Mouse (Mus musculus) lung, embryonic 15.5 days (tissue): Measurements from ENCODE around the gene Fkbp10. TPM values are rescaled to one million over a fixed set of nuclear protein-coding genes. Genes with fewer than 3 reads are reported as not detected.

ENCODE experiments used
- ATAC-seq: fragments of 200-750 bp; cut with Nextera tagmentation; 2 replicates; pipeline ENCODE4 v1.8.0; 2017; ENCODE audit warnings: moderate number of reproducible peaks, borderline replicate concordance; ENCODE audit not compliant: low FRiP score, low TSS enrichment; ENCODE audit errors: extremely low read depth
- H3K27ac ChIP-seq: fragments of 300-500 bp; sonication (generic); 2 replicates; pipeline ENCODE4 v1.5.1; 2015; ENCODE audit warnings: moderate library complexity, mild to moderate bottlenecking, inconsistent platforms
- H3K27me3 ChIP-seq: fragments of 300-500 bp; sonication (generic); 2 replicates; pipeline ENCODE4 v1.6.1; 2015; ENCODE audit warnings: inconsistent platforms
- H3K36me3 ChIP-seq: fragments of 300-500 bp; sonication (generic); 2 replicates; pipeline ENCODE4 v1.6.1; 2015; ENCODE audit warnings: inconsistent platforms
- H3K4me1 ChIP-seq: fragments of 300-500 bp; sonication (generic); 2 replicates; pipeline ENCODE4 v1.6.1; 2015; ENCODE audit warnings: inconsistent platforms
- H3K4me2 ChIP-seq: fragments of 300-500 bp; sonication (generic); 2 replicates; pipeline ENCODE4 v1.6.1; 2015; ENCODE audit warnings: inconsistent platforms, mild to moderate bottlenecking, moderate library complexity
- H3K4me3 ChIP-seq: fragments of 300-500 bp; sonication (generic); 2 replicates; pipeline ENCODE4 v1.5.1; 2015; ENCODE audit warnings: mild to moderate bottlenecking, inconsistent platforms
- H3K9ac ChIP-seq: fragments of 300-500 bp; sonication (generic); 2 replicates; pipeline ENCODE4 v1.6.1; 2015; ENCODE audit warnings: inconsistent platforms
- H3K9me3 ChIP-seq: fragments of 300-500 bp; sonication (generic); 2 replicates; pipeline ENCODE4 v1.6.1; 2016; ENCODE audit warnings: inconsistent platforms
- WGBS: fragments of 180-500 bp; shearing (Covaris S2); methylation state at CpG from one replicate; pipeline ENCODE4 v1.1.7; 2015; 5-methylcytosine and 5-hydroxymethylcytosine counted together
- polyA plus RNA-seq: library from polyadenylated mRNA; unstranded; fragments of >200 nt; fragmentation: Nextera tagmentation; extraction: Ambion mirVana; gene quantifications from 2 replicates; pipeline ENCODE4 v1.2.1, GENCODE M21; 2015

Gene Fkbp10
- polyA plus RNA-seq, 1 experiment from 2014 or later = 143 TPM

GRCm38 (mm10) chr11:100404456-100405074, 10.9 kb upstream of the Fkbp10 start:
- no peak for ATAC-seq
- WGBS = 87% methylated on average over 3 of the region's 3 CpGs
- H3K4me1 ChIP-seq = peaks cover 35% of the 10 kb centered on the region

DNA sequence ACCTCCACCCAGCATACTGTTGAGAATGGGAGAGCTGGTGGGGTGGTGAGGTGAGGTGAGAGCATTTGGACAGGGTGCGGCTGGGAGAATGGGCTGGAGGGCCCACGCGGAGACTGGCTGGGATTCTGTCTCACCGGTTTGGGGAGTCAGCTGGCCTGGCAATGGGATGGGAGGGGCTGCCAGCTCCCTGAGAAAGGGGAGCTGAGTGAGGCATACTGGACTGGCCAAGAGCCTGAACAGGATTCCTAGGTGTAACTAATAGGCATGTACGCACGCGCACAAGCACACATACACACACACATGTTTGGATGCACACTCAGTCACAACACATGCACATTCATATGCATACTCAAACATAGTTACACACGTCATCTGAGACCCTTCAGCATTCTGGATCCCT, 9.2 kb upstream of the Fkbp10 start:
- 72% methylated on average over 8 of the region's 8 CpGs for WGBS
- peaks cover 24% of the 10 kb centered on the region for H3K36me3 ChIP-seq
- H3K4me2 ChIP-seq = no peak overlapping the region
- no peak overlapping the region for H3K9ac ChIP-seq
- H3K27me3 ChIP-seq = no peaks in the 10 kb centered on the region
- no peak overlapping the region for H3K27ac ChIP-seq
- peaks cover 35% of the 10 kb centered on the region for H3K4me1 ChIP-seq
- H3K9me3 ChIP-seq = no peaks in the 10 kb centered on the region
- peak; percentile 13; the same call in 1 of the 2 replicates for ATAC-seq
- H3K4me3 ChIP-seq = no peak overlapping the region

More at GRCm38 (mm10) chr11:100404456-100405074, 10.9 kb upstream of the Fkbp10 start:
- H3K27me3 ChIP-seq = no peaks in the 10 kb centered on the region
- no peaks in the 10 kb centered on the region for H3K9me3 ChIP-seq
- no peak overlapping the region for H3K4me3 ChIP-seq
- peaks cover 11% of the 10 kb centered on the region for H3K36me3 ChIP-seq
- no peak overlapping the region for H3K9ac ChIP-seq
- H3K4me2 ChIP-seq = no peak overlapping the region
- peak overlapping the region; percentile 85; the same call in 1 of the 2 replicates for H3K27ac ChIP-seq

DNA sequence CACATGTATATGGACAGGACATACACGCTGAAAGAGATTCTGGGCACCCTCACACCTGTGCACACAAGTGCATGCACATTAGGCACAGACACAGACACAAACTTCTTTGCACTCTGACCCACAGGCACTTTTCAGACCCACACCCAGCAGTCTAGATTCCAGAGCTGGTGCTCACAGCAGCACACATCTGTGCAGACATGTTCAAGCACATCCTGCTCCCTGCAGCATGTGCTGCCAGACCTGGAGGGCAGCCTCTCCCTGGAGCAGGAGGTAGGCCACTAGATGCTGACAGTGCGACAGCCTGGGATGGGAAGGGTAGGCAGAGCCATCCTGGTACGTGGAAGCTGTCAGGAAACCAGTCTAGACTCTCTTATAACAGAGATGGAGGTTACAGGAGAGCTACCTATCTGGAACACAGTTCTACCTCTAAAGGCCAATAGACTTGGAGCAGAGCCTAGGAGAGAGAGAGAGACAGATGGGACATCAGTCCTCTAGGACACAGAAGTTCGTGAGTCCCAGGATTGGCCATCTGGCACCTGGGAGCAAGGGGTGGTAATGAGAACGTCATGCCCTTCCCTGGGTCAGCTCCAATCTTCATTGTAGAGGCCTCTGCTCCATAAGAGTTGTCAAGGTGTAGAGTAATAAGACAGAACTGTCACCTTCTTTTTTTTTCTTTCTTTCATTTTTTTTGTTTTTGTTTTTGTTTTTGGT, 8.3 kb upstream of the Fkbp10 start:
- Histone ChIP-seq H3K4me1 (peaks cover 38% of the 10 kb centered on the region), H3K4me3 (no peak overlapping the region), H3K27ac (no peak overlapping the region), H3K9me3 (no peaks in the 10 kb centered on the region), H3K9ac (no peak overlapping the region), H3K4me2 (no peak overlapping the region), H3K36me3 (peaks cover 24% of the 10 kb centered on the region), H3K27me3 (no peaks in the 10 kb centered on the region)
- ATAC-seq = no peak
- 87% methylated on average over 5 of the region's 5 CpGs for WGBS

DNA sequence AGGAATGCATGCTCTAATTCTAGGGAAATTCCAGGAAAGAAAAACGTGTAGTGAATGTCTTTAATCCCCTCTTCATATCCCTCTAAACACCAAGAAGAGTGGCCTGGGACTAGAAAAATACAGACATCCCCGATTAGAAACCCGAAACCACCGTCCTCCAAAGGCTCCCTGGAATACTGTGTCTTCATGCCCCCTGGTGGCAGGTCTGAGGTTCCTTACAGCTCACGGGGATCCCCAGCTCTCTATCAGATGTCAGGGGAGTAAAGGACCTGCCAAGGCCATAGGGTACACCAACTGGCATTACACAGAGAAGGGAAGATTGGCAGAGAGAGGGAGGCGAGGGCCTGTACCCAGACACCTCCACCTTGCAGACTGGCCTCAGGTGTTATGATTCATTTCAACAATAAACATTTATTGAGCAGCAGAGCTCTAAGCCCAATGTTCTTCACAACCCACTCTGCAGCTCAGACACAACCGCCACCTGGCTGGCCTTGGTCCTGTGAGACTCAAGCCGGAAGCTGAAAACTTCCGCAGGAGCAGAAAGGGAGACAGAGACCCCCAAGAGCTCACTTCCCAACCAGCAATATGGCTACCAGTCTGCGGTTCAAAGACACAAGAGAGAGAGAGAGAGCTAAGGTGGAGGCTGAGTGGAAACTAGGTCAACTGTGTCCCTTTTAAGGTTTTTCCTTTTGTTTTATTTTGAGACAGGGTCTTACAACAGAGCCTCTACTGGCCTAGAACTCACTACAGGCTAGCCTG, 7.2 kb upstream of the Fkbp10 start:
- Histone ChIP-seq H3K36me3 (peaks cover 24% of the 10 kb centered on the region), H3K9me3 (no peaks in the 10 kb centered on the region), H3K27ac (no peak overlapping the region), H3K4me1 (peaks cover 38% of the 10 kb centered on the region), H3K27me3 (no peaks in the 10 kb centered on the region), H3K4me3 (no peak overlapping the region), H3K9ac (no peak overlapping the region), H3K4me2 (no peak overlapping the region)
- ATAC-seq = no peak
- 38% methylated on average over 10 of the region's 10 CpGs for WGBS

- H3K4me1 ChIP-seq = peaks cover 38% of the 10 kb centered on the region
- H3K4me2 ChIP-seq = no peak overlapping the region
- WGBS = 89% methylated on average over 12 of the region's 12 CpGs
- H3K4me3 ChIP-seq = no peak overlapping the region
- H3K27ac ChIP-seq = no peak overlapping the region
- H3K27me3 ChIP-seq = no peaks in the 10 kb centered on the region
- no peak for ATAC-seq
- no peak overlapping the region for H3K9ac ChIP-seq
- peaks cover 24% of the 10 kb centered on the region for H3K36me3 ChIP-seq
- H3K9me3 ChIP-seq = no peaks in the 10 kb centered on the region
Measured at GRCm38 (mm10) chr11:100408835-100409462, 6.5 kb upstream of the Fkbp10 start.

DNA sequence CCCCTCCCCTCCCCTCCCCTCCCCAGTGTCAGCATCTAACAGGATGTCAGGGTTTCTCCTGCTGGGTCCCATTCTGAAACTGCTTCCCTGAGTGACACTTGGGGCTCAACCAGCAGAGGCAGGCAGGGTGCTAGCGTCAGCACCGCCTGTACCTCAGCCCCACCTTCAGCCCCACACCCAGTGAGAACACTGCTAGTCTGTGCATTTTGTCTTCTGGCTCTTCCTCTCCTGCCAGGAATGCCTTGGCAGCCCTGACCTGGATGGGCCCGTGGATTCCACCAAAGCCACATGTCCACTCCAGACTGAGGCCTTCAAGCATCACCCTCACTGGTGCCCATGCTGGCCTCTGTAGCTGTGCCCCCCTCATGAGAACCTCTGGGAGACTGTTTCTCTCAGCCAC, 5.8 kb upstream of the Fkbp10 start:
- no peaks in the 10 kb centered on the region for H3K9me3 ChIP-seq
- H3K4me2 ChIP-seq = no peak overlapping the region
- H3K36me3 ChIP-seq = peaks cover 24% of the 10 kb centered on the region
- H3K4me3 ChIP-seq = no peak overlapping the region
- 60% methylated on average over 3 of the region's 3 CpGs for WGBS
- H3K4me1 ChIP-seq = peaks cover 35% of the 10 kb centered on the region
- no peaks in the 10 kb centered on the region for H3K27me3 ChIP-seq
- no peak for ATAC-seq
- H3K9ac ChIP-seq = no peak overlapping the region
- H3K27ac ChIP-seq = no peak overlapping the region

DNA sequence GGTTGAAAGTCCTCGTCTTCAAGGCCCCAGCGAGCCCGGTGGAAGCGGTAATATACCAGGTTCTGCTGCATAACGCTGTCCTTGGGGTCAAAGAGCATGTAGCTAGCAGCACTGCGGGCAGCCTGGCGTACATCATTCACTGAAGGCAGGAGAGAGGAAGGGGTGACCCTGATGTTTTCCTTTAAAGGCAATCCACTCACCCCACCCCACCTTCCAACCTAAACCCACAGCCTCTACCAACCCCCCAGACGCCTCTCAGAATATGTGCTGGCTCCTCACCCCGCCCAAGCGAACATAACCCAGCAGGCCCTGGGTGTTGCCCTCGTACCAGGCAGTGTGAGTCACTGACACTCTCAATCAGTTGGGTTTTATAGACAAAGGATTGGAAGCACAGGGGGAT, 3.8 kb upstream of the Fkbp10 start:
- H3K27ac ChIP-seq = no peak overlapping the region; the same call in 1 of the 2 replicates
- whole genome bisulfite sequencing = 61% methylated on average over 11 of the region's 11 CpGs

DNA sequence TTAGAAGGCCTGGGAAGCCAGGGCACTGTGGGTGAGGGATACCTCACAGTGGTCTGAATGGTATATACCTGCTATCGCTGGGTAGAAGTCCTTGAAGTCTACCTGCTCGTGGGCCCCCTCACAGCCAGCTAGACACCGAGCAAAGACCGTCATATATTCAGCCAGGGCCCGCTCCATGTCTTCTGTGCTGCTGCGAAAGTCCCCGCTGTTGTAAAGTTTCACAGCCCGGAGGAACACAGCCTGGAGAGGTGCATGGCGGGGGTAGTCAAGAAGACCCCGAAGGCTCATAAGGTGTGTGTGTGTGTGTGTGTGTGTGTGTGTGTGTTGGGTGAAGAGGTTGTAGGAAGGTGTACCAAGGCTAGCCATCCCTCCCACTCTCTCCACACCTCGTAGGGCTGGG, 2.0 kb upstream of the Fkbp10 start:
- WGBS = 53% methylated on average over 11 of the region's 11 CpGs
- peaks cover 20% of the 10 kb centered on the region for H3K36me3 ChIP-seq
- no peaks in the 10 kb centered on the region for H3K27me3 ChIP-seq
- H3K9me3 ChIP-seq = no peaks in the 10 kb centered on the region
- peak overlapping the region; percentile 98 for H3K27ac ChIP-seq
- peaks cover 54% of the 10 kb centered on the region for H3K4me1 ChIP-seq
- ATAC-seq = no peak
- peak overlapping the region; percentile 91 for H3K4me3 ChIP-seq
- H3K9ac ChIP-seq = peak overlapping the region; percentile 88
- peak overlapping the region; percentile 89 for H3K4me2 ChIP-seq

More for the DNA sequence above, 3.8 kb upstream of the Fkbp10 start:
- no peaks in the 10 kb centered on the region for H3K27me3 ChIP-seq
- no peak for ATAC-seq
- peaks cover 47% of the 10 kb centered on the region for H3K4me1 ChIP-seq
- H3K4me3 ChIP-seq = no peak overlapping the region
- H3K9me3 ChIP-seq = no peaks in the 10 kb centered on the region
- H3K36me3 ChIP-seq = peaks cover 24% of the 10 kb centered on the region
- peak overlapping the region; percentile 89; the same call in 1 of the 2 replicates for H3K4me2 ChIP-seq
- H3K9ac ChIP-seq = no peak overlapping the region

DNA sequence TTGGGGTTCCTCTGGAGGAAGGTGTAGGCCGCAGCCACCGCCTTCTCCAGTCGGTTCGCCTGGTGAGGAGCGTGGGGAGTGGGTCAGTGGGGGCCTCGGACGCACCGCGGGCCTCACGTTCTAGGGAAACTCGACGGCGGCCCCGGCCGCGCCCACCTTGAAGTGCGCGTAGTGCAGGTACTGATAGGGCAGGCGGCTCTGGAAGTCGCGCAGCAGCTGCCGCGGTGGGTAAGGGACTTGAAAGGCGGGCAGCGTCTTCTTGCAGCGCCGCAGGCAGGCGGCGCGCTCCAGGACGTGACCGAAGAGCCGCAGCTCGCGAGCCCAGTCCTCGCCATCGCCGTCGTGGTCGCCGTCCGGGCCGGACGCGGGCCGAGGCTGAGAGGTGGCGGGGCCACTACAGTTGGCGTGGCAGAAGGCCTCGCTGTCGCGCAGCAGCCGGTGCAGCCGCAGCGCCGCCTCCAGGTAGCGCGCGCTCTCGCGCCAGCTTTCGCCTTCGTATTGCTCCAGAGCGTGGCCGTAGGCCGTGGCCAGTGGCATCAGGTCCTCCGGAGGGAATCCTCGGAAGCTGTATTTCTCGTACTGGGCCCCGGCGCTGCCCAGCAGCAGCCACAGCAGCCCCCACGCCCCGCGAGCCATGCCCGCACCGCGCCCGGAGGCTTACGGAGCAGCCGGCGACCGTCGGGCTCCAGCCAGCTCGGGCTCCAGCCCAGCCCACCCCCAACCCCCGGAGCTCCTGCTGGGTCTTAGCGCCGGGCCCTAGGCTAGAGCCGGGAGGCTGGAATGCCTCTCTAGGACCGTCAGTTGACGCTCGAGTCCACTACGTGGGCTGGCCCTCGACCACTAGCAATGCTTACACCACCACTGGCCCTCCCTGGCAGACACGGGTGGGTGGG, 1.2 kb upstream of the Fkbp10 start, which contains the start of gene P3h4:
P3h4 (minus strand) TSS at position 816 of the 893 bp plus-strand sequence.
- WGBS = under 1% methylated on average over 93 of the region's 93 CpGs
- peak within 1 kb of the TSS; percentile 98 for H3K27ac ChIP-seq

GRCm38 (mm10) chr11:100421537-100421936, 6.0 kb downstream of the Fkbp10 start:
- Histone ChIP-seq H3K27me3 (no peaks in the 10 kb centered on the region), H3K4me1 (peaks cover 12% of the 10 kb centered on the region), H3K9ac (no peak overlapping the region), H3K4me2 (no peak overlapping the region), H3K27ac (no peak overlapping the region), H3K9me3 (no peaks in the 10 kb centered on the region), H3K4me3 (no peak overlapping the region), H3K36me3 (peaks cover 49% of the 10 kb centered on the region)
- 77% methylated on average over 8 of the region's 8 CpGs for WGBS
- ATAC-seq = no peak

More for the DNA sequence above, 1.2 kb upstream of the Fkbp10 start, which contains the start of gene P3h4:
- peak; percentile 97 for ATAC-seq
- H3K9ac ChIP-seq = peak within 1 kb of the TSS; percentile 88
- H3K4me1 ChIP-seq = peaks cover 54% of the 10 kb centered on the region
- H3K27me3 ChIP-seq = no peaks in the 10 kb centered on the region
- H3K36me3 ChIP-seq = peaks cover 13% of the 10 kb centered on the region
- H3K4me3 ChIP-seq = peak within 1 kb of the TSS; percentile 91
- no peaks in the 10 kb centered on the region for H3K9me3 ChIP-seq
- H3K4me2 ChIP-seq = peak within 1 kb of the TSS; percentile 89

DNA sequence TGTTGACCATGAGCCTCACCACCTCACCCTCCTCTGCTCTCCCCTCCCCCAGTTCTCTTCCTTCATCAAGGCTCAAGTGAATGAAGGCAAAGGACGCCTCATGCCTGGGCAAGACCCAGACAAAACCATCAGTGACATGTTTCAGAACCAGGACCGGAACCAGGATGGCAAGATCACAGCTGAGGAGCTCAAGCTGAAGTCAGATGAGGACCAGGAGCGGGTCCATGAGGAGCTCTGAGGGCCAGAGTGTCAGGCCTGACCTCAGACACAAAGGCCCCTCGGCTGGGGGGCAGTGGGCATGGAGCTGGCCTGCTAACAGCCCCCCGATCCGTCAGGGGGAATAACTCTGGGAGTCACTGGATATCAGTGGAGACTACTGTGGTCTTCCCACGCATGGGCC, 8.3 kb downstream of the Fkbp10 start:
- Histone ChIP-seq H3K27me3 (no peaks in the 10 kb centered on the region), H3K4me1 (0 out of 2 replicates have a peak, but pooled peaks cover 4% of the 10 kb centered on the region), H3K27ac (no peak overlapping the region), H3K9me3 (no peaks in the 10 kb centered on the region), H3K4me3 (no peak overlapping the region), H3K36me3 (peaks cover 49% of the 10 kb centered on the region), H3K9ac (no peak overlapping the region), H3K4me2 (no peak overlapping the region)
- no peak for ATAC-seq
- WGBS = 89% methylated on average over 7 of the region's 7 CpGs
